Mouse (Mus musculus): Measurements from ENCODE around the gene Gm9936. TPM values are rescaled to one million over a fixed set of nuclear protein-coding genes. Genes with fewer than 3 reads are reported as not detected.

The Gm9936 gene
- polyA plus RNA-seq (2017; shearing (Covaris generic)), result under 1 TPM in 1 of 2 experiments, not detected in 1; 0.33 TPM

GRCm38 (mm10) chr5:114858582-114858981 is at the start of gene Gm9936:
TSS of gene Gm9936 (minus strand) at chr5:114858682.

GRCm38 (mm10) chr5:114896688-114897373 is 38.3 kb upstream of the Gm9936 start, which contains the start of gene Oasl2:
TSS of gene Oasl2 (plus strand) at chr5:114896936.

GRCm38 (mm10) chr5:114853364-114853763 is 5.1 kb downstream of the Gm9936 start, which contains the start of gene 4930519G04Rik:
TSS of gene 4930519G04Rik (plus strand) at chr5:114853664.

GRCm38 (mm10) chr5:114822796-114823688 is 35.4 kb downstream of the Gm9936 start, which contains the start of gene 1500011B03Rik:
TSS of gene 1500011B03Rik (minus strand) at chr5:114823468.

Other genes starting within 250 kb of the Gm9936 start
- 1 to 10 TPM in 1 of 2 experiments, under 1 TPM in 1; 0.49 to 2.0 TPM for gene Trpv4, start 200.3 kb downstream of the Gm9936 start, polyA plus RNA-seq (2017; shearing (Covaris generic))
- gene Gltp, start 167.7 kb downstream of the Gm9936 start, polyA plus RNA-seq (2017; shearing (Covaris generic)), result 100 to 1,000 TPM; 311 to 348 TPM
- gene Tchp, start 150.9 kb downstream of the Gm9936 start, polyA plus RNA-seq (2017; shearing (Covaris generic)), result 10 to 100 TPM; 19.1 to 21.0 TPM
- 100 to 1,000 TPM; 145 to 166 TPM for gene Ankrd13a, start 84.0 kb downstream of the Gm9936 start, polyA plus RNA-seq (2017; shearing (Covaris generic))
- 100 to 1,000 TPM; 124 to 136 TPM for gene Git2, start 83.2 kb downstream of the Gm9936 start, polyA plus RNA-seq (2017; shearing (Covaris generic))
- 10 to 100 TPM; 63.0 to 63.3 TPM for gene 1500011B03Rik, start 35.2 kb downstream of the Gm9936 start, polyA plus RNA-seq (2017; shearing (Covaris generic))
- 1 to 10 TPM in 1 of 2 experiments, under 1 TPM in 1; 0.16 to 1.2 TPM for gene 4930519G04Rik, start 5.0 kb downstream of the Gm9936 start, polyA plus RNA-seq (2017; shearing (Covaris generic))
- gene Oasl2, start 38.3 kb upstream of the Gm9936 start, polyA plus RNA-seq (2017; shearing (Covaris generic)), result 10 to 100 TPM; 11.3 to 19.1 TPM
- gene Oasl1, start 64.6 kb upstream of the Gm9936 start, polyA plus RNA-seq (2017; shearing (Covaris generic)), result 1 to 10 TPM; 4.0 to 7.8 TPM
- 10 to 100 TPM; 44.4 to 51.4 TPM for gene 2210016L21Rik, start 83.5 kb upstream of the Gm9936 start, polyA plus RNA-seq (2017; shearing (Covaris generic))
- under 1 TPM in 1 of 2 experiments, not detected in 1; 0.11 TPM for gene Hnf1a, start 112.4 kb upstream of the Gm9936 start, polyA plus RNA-seq (2017; shearing (Covaris generic))
- gene Sppl3, start 152.5 kb upstream of the Gm9936 start, polyA plus RNA-seq (2017; shearing (Covaris generic)), result 10 to 100 TPM; 59.1 to 69.8 TPM
- gene Gm10401, start 239.6 kb upstream of the Gm9936 start, polyA plus RNA-seq (2017; shearing (Covaris generic)), result 1 to 10 TPM in 1 of 2 experiments, not detected in 1; 4.3 TPM